Mouse (Mus musculus): Measurements from ENCODE around the gene Zbtb16. TPM values are rescaled to one million over a fixed set of nuclear protein-coding genes. Genes with fewer than 3 reads are reported as not detected.

Gene Zbtb16
- polyA plus RNA-seq, 1 experiment from 2014 or later, result 6.3 TPM

DNA sequence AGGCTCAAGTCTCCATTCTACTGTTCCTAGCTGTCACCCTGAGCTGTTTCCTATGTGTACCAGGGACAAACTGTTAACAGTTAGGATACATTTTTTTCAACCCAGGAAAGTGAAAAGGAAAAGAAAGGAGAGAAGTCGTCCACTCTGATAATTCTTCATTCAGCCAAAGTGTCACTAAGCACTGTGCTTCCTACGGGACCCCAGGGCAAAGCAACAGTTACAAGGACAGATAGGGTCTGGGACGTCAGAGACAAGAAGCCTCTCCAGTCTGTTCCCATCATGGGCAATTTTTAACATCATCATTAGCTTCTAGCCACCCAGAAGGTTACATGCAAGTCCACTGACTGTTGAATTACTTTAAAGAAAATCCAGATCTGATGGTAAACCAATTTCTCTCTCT is 111.3 kb downstream of the Zbtb16 start:
- Histone ChIP-seq H3K27ac (no peak overlapping the region), H3K9ac (no peak overlapping the region), H3K4me2 (no peak overlapping the region), H3K36me3 (no peaks in the 10 kb centered on the region), H3K4me1 (replicated peaks) (peaks cover 43% of the 10 kb centered on the region), H3K4me3 (no peak overlapping the region), H3K9me3 (no peaks in the 10 kb centered on the region), H3K27me3 (no peaks in the 10 kb centered on the region)
- 68% methylated on average over 3 of the region's 3 CpGs for WGBS
- ATAC-seq (ENCODE audit: low FRiP score), result no peak

GRCm38 (mm10) chr9:48723511-48724304 is 112.3 kb downstream of the Zbtb16 start:
- 74% methylated on average over 10 of the region's 10 CpGs for WGBS
- H3K9me3 ChIP-seq, result no peaks in the 10 kb centered on the region
- H3K4me3 ChIP-seq, result no peak overlapping the region
- no peak overlapping the region for H3K4me2 ChIP-seq
- H3K9ac ChIP-seq, result no peak overlapping the region
- H3K4me1 ChIP-seq (replicated peaks), result peaks cover 35% of the 10 kb centered on the region
- H3K27ac ChIP-seq, result peak overlapping the region; percentile 12; the same call in 1 of the 2 replicates
- no peaks in the 10 kb centered on the region for H3K27me3 ChIP-seq
- no peaks in the 10 kb centered on the region for H3K36me3 ChIP-seq
- ATAC-seq (ENCODE audit: low FRiP score), result no peak

GRCm38 (mm10) chr9:48723025-48723424 is 113.0 kb downstream of the Zbtb16 start:
- no peak for ATAC-seq (ENCODE audit: low FRiP score)
- Histone ChIP-seq H3K9me3 (no peaks in the 10 kb centered on the region), H3K4me1 (replicated peaks) (peaks cover 28% of the 10 kb centered on the region), H3K27ac (no peak overlapping the region), H3K36me3 (no peaks in the 10 kb centered on the region), H3K4me2 (no peak overlapping the region), H3K9ac (no peak overlapping the region), H3K4me3 (no peak overlapping the region), H3K27me3 (no peaks in the 10 kb centered on the region)
- 41% methylated on average over 3 of the region's 3 CpGs for WGBS

DNA sequence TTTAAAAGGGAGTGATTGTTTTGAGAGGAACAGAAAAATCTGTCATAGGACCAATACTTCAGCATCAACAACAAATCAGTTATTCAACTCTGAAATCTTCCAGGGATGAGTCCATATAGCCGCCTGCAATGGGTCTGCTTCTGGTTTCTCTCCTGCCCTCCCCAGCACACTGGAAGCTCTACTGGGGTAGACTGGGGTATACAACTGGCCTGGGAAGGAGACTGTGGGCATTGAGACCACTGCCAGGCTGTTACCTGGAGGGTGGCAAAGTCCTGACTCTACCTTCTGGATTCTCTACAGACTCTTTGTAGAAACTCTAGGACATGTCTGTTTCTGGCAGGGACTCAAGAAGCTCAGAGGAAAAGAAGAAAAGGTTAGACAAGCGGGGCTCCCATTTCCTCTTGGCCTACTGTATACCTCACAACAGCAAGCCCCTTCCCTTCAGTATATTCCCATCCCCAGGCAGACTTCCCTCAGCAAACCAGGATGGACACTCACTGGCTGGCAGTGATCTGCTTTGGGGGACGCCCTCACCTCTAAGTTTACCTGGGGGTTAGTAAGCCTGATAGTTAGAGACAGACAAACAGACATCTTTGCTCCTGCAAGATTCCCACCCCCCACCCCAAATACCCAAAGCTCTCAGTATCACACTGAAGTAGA is 113.6 kb downstream of the Zbtb16 start:
- no peak for ATAC-seq (ENCODE audit: low FRiP score)
- no peaks in the 10 kb centered on the region for H3K27me3 ChIP-seq
- H3K27ac ChIP-seq, result no peak overlapping the region
- H3K36me3 ChIP-seq, result no peaks in the 10 kb centered on the region
- H3K4me1 ChIP-seq (replicated peaks), result peaks cover 27% of the 10 kb centered on the region
- no peak overlapping the region for H3K4me3 ChIP-seq
- H3K9me3 ChIP-seq, result no peaks in the 10 kb centered on the region
- WGBS, result 97% methylated on average over 3 of the region's 3 CpGs
- H3K9ac ChIP-seq, result no peak overlapping the region
- no peak overlapping the region for H3K4me2 ChIP-seq

GRCm38 (mm10) chr9:48721655-48722054 is 114.4 kb downstream of the Zbtb16 start:
- ATAC-seq (ENCODE audit: low FRiP score), result no peak
- no peak overlapping the region for H3K4me3 ChIP-seq
- peaks cover 27% of the 10 kb centered on the region for H3K4me1 ChIP-seq (replicated peaks)
- H3K9me3 ChIP-seq, result no peaks in the 10 kb centered on the region
- no peaks in the 10 kb centered on the region for H3K36me3 ChIP-seq
- WGBS, result 93% methylated on average over 6 of the region's 6 CpGs
- no peak overlapping the region for H3K27ac ChIP-seq
- H3K9ac ChIP-seq, result no peak overlapping the region
- H3K4me2 ChIP-seq, result no peak overlapping the region
- no peaks in the 10 kb centered on the region for H3K27me3 ChIP-seq

- H3K4me2 ChIP-seq, result no peak overlapping the region
- H3K4me3 ChIP-seq, result no peak overlapping the region
- no peaks in the 10 kb centered on the region for H3K36me3 ChIP-seq
- peaks cover 27% of the 10 kb centered on the region for H3K4me1 ChIP-seq (replicated peaks)
- H3K27ac ChIP-seq, result no peak overlapping the region
- WGBS, result 78% methylated on average over 3 of the region's 3 CpGs
- ATAC-seq (ENCODE audit: low FRiP score), result no peak
- H3K9ac ChIP-seq, result no peak overlapping the region
- no peaks in the 10 kb centered on the region for H3K9me3 ChIP-seq
- H3K27me3 ChIP-seq, result no peaks in the 10 kb centered on the region
Observed at GRCm38 (mm10) chr9:48721172-48721571, 114.8 kb downstream of the Zbtb16 start.

- Histone ChIP-seq H3K4me3 (no peak overlapping the region), H3K27me3 (no peaks in the 10 kb centered on the region), H3K9ac (no peak overlapping the region), H3K36me3 (no peaks in the 10 kb centered on the region), H3K4me2 (no peak overlapping the region), H3K4me1 (replicated peaks) (peaks cover 27% of the 10 kb centered on the region), H3K27ac (peak overlapping the region; percentile 8; the same call in 1 of the 2 replicates), H3K9me3 (no peaks in the 10 kb centered on the region)
- no peak for ATAC-seq (ENCODE audit: low FRiP score)
- 71% methylated on average over 12 of the region's 12 CpGs for WGBS
Observed at GRCm38 (mm10) chr9:48720251-48720963, 115.6 kb downstream of the Zbtb16 start.

- Histone ChIP-seq H3K4me3 (no peak overlapping the region), H3K4me1 (replicated peaks) (peaks cover 27% of the 10 kb centered on the region), H3K36me3 (no peaks in the 10 kb centered on the region), H3K27me3 (no peaks in the 10 kb centered on the region), H3K9me3 (no peaks in the 10 kb centered on the region), H3K4me2 (no peak overlapping the region), H3K27ac (no peak overlapping the region; the same call in 1 of the 2 replicates), H3K9ac (no peak overlapping the region)
- no peak for ATAC-seq (ENCODE audit: low FRiP score)
- 79% methylated on average over 4 of the region's 4 CpGs for WGBS
Observed at GRCm38 (mm10) chr9:48719619-48720018, 116.4 kb downstream of the Zbtb16 start.

GRCm38 (mm10) chr9:48716549-48716948 is 119.5 kb downstream of the Zbtb16 start:
- ATAC-seq (ENCODE audit: low FRiP score), result no peak
- Histone ChIP-seq H3K4me3 (no peak overlapping the region), H3K9me3 (no peaks in the 10 kb centered on the region), H3K4me1 (replicated peaks) (peaks cover 13% of the 10 kb centered on the region), H3K27me3 (0 out of 2 replicates have a peak, but pooled peaks cover 2% of the 10 kb centered on the region), H3K36me3 (no peaks in the 10 kb centered on the region), H3K4me2 (no peak overlapping the region), H3K27ac (no peak overlapping the region), H3K9ac (no peak overlapping the region)
- WGBS, result 84% methylated on average over 8 of the region's 8 CpGs

DNA sequence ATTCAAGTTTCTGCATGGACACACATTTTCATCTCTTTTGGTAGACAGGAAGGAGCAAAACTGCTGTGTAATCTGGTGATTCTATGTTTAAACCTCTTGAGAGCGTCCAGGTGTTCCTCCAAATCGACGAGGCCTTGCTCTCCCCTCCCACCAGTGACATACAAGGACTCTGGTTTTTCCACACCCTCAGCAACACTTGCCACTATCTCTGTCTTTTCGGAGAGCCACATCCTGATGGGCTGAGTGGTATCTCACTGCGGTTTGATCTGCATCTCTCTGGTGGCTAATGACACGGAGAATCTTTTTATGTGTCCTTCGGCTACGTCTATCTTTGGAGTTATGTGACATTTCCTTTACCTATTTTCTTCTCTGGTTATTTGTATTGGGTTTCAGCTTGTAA is 121.0 kb downstream of the Zbtb16 start:
- H3K4me3 ChIP-seq, result no peak overlapping the region
- WGBS, result 85% methylated on average over 8 of the region's 8 CpGs
- H3K4me2 ChIP-seq, result no peak overlapping the region
- no peak for ATAC-seq (ENCODE audit: low FRiP score)
- H3K36me3 ChIP-seq, result no peaks in the 10 kb centered on the region
- H3K27me3 ChIP-seq, result 0 out of 2 replicates have a peak, but pooled peaks cover 2% of the 10 kb centered on the region
- H3K4me1 ChIP-seq (replicated peaks), result peaks cover 17% of the 10 kb centered on the region
- no peak overlapping the region for H3K27ac ChIP-seq
- no peaks in the 10 kb centered on the region for H3K9me3 ChIP-seq
- no peak overlapping the region for H3K9ac ChIP-seq

- peaks cover 17% of the 10 kb centered on the region for H3K4me1 ChIP-seq (replicated peaks)
- 0 out of 2 replicates have a peak, but pooled peaks cover 2% of the 10 kb centered on the region for H3K27me3 ChIP-seq
- no peak overlapping the region for H3K4me3 ChIP-seq
- no peak overlapping the region for H3K9ac ChIP-seq
- no peaks in the 10 kb centered on the region for H3K9me3 ChIP-seq
- no peak overlapping the region for H3K4me2 ChIP-seq
- no peaks in the 10 kb centered on the region for H3K36me3 ChIP-seq
- H3K27ac ChIP-seq, result no peak overlapping the region
- 92% methylated on average over 8 of the region's 8 CpGs for WGBS
- ATAC-seq (ENCODE audit: low FRiP score), result no peak
Observed at GRCm38 (mm10) chr9:48713779-48714178, 122.2 kb downstream of the Zbtb16 start.

GRCm38 (mm10) chr9:48712985-48713765 is 122.8 kb downstream of the Zbtb16 start:
- Histone ChIP-seq H3K27me3 (0 out of 2 replicates have a peak, but pooled peaks cover 2% of the 10 kb centered on the region), H3K27ac (no peak overlapping the region), H3K36me3 (no peaks in the 10 kb centered on the region), H3K9me3 (no peaks in the 10 kb centered on the region), H3K9ac (no peak overlapping the region), H3K4me1 (replicated peaks) (peaks cover 17% of the 10 kb centered on the region), H3K4me3 (no peak overlapping the region), H3K4me2 (no peak overlapping the region)
- WGBS, result 84% methylated on average over 13 of the region's 13 CpGs
- no peak for ATAC-seq (ENCODE audit: low FRiP score)

All from hindbrain, embryonic 13.5 days (tissue).